Mouse (Mus musculus): ENCODE results near the gene Cdc42se2. TPM values are rescaled to one million over a fixed set of nuclear protein-coding genes. Genes with fewer than 3 reads are reported as not detected.

Gene Cdc42se2
- total RNA-seq, 2 experiments from 2014 or later = 151 to 158 TPM

GRCm38 (mm10) chr11:54762735-54763134 is 24.7 kb downstream of the Cdc42se2 start:
- no peak for DNase-seq (ENCODE audit: extremely low spot score in 1 of 2, low spot score in 1 of 2)

GRCm38 (mm10) chr11:54757993-54758392 is 29.5 kb downstream of the Cdc42se2 start:
- no peak for DNase-seq (ENCODE audit: extremely low spot score in 1 of 2, low spot score in 1 of 2)

- DNase-seq (ENCODE audit: extremely low spot score in 1 of 2, low spot score in 1 of 2) = no peak
Observed at GRCm38 (mm10) chr11:54755148-54755664, 32.3 kb downstream of the Cdc42se2 start.

GRCm38 (mm10) chr11:54754301-54755147 is 33.0 kb downstream of the Cdc42se2 start:
- DNase-seq (ENCODE audit: extremely low spot score in 1 of 2, low spot score in 1 of 2) = no peak

GRCm38 (mm10) chr11:54751502-54751901 is 36.0 kb downstream of the Cdc42se2 start:
- no peak for DNase-seq (ENCODE audit: extremely low spot score in 1 of 2, low spot score in 1 of 2)

GRCm38 (mm10) chr11:54748891-54749290 is 38.6 kb downstream of the Cdc42se2 start:
- no peak for DNase-seq (ENCODE audit: extremely low spot score in 1 of 2, low spot score in 1 of 2)

- no peak for DNase-seq (ENCODE audit: extremely low spot score in 1 of 2, low spot score in 1 of 2)
Observed at GRCm38 (mm10) chr11:54744231-54744630, 43.2 kb downstream of the Cdc42se2 start.

GRCm38 (mm10) chr11:54741330-54741729 is 46.1 kb downstream of the Cdc42se2 start:
- DNase-seq (ENCODE audit: extremely low spot score in 1 of 2, low spot score in 1 of 2) = no peak

GRCm38 (mm10) chr11:54739012-54739750 is 48.3 kb downstream of the Cdc42se2 start:
- DNase-seq (ENCODE audit: extremely low spot score in 1 of 2, low spot score in 1 of 2) = no peak

- DNase-seq (ENCODE audit: extremely low spot score in 1 of 2, low spot score in 1 of 2) = no peak
Observed at GRCm38 (mm10) chr11:54736903-54737302, 50.6 kb downstream of the Cdc42se2 start.

GRCm38 (mm10) chr11:54735114-54735513 is 52.4 kb downstream of the Cdc42se2 start:
- DNase-seq (ENCODE audit: extremely low spot score in 1 of 2, low spot score in 1 of 2) = no peak

GRCm38 (mm10) chr11:54733546-54733945 is 53.9 kb downstream of the Cdc42se2 start:
- DNase-seq (ENCODE audit: extremely low spot score in 1 of 2, low spot score in 1 of 2) = no peak

- no peak for DNase-seq (ENCODE audit: extremely low spot score in 1 of 2, low spot score in 1 of 2)
Observed at GRCm38 (mm10) chr11:54731367-54731766, 56.1 kb downstream of the Cdc42se2 start.

GRCm38 (mm10) chr11:54730931-54731330 is 56.5 kb downstream of the Cdc42se2 start:
- DNase-seq (ENCODE audit: extremely low spot score in 1 of 2, low spot score in 1 of 2) = no peak

GRCm38 (mm10) chr11:54729311-54729710 is 58.2 kb downstream of the Cdc42se2 start:
- no peak for DNase-seq (ENCODE audit: extremely low spot score in 1 of 2, low spot score in 1 of 2)

- no peak for DNase-seq (ENCODE audit: extremely low spot score in 1 of 2, low spot score in 1 of 2)
Observed at GRCm38 (mm10) chr11:54728371-54728770, 59.1 kb downstream of the Cdc42se2 start.

- DNase-seq (ENCODE audit: extremely low spot score in 1 of 2, low spot score in 1 of 2) = peak in 1 of 2 experiments; percentile 20
Observed at GRCm38 (mm10) chr11:54727327-54727901, 60.1 kb downstream of the Cdc42se2 start.

GRCm38 (mm10) chr11:54726571-54727062 is 60.9 kb downstream of the Cdc42se2 start:
- DNase-seq (ENCODE audit: extremely low spot score in 1 of 2, low spot score in 1 of 2) = no peak

- DNase-seq (ENCODE audit: extremely low spot score in 1 of 2, low spot score in 1 of 2) = peak in 1 of 2 experiments; percentile 39
Observed at GRCm38 (mm10) chr11:54724353-54725034, 63.0 kb downstream of the Cdc42se2 start.

- DNase-seq (ENCODE audit: extremely low spot score in 1 of 2, low spot score in 1 of 2) = no peak
Observed at GRCm38 (mm10) chr11:54722057-54722456, 65.4 kb downstream of the Cdc42se2 start.
